Mouse (Mus musculus) ES-Bruce4 (cell line): ENCODE results near the gene Hddc3.

ENCODE experiments used
- CTCF ChIP-seq: IDR thresholded peaks from one replicate; pipeline ENCODE4 v1.8.1; 2011; ENCODE audit warnings: low read depth, low read length
- POLR2A ChIP-seq: IDR thresholded peaks from one replicate; pipeline ENCODE4 v1.8.1; 2011; ENCODE audit warnings: low read length; ENCODE audit not compliant: insufficient read depth

DNA sequence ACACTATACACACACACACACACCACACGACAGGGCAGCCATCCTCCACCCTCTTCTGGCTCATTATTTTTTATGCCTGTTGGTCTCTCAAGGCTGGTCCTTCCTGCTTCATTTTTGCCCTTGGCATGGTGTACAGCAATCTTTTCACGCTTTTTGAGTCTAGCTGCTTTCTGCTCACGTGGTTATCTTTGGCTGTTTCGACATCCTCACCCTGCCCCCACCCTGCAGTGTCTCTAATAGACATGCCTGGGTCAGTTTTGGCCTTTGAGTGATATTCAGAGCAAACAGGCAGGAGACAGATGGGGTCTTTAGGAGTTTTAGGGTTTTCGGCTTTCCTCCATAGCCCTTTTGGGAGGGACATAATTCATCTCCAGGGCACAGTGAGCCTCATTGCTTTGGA is 3.9 kb downstream of the Hddc3 start:
- TF ChIP-seq POLR2A (no peak), CTCF (no peak)
